Mouse (Mus musculus) limb, embryonic 14.5 days (tissue): ENCODE measurements around the gene Tph2. TPM values are rescaled to one million over a fixed set of nuclear protein-coding genes. Genes with fewer than 3 reads are reported as not detected.
"Not testable (repeated sequence)": the region's sequence is repeated elsewhere in the genome, so short reads cannot be mapped to it uniquely, and the experiment has no call there.

Source experiments
- ATAC-seq: fragments of 200-750 bp; cut with Nextera tagmentation; 2 replicates; pipeline ENCODE4 v1.8.0; 2017; ENCODE audit warnings: low read depth, moderate number of reproducible peaks, moderate TSS enrichment; ENCODE audit not compliant: low FRiP score
- DNase-seq: peaks from one replicate; pipeline ENCODE4 v3.0.0-alpha.2; 2015; ENCODE audit warnings: low spot score
- H3K27ac ChIP-seq: fragments of 300-500 bp; sonication (generic); replicated peaks from 2 replicates; pipeline ENCODE4 v1.5.1; 2014; ENCODE audit warnings: low read depth, mild to moderate bottlenecking, low read length, moderate library complexity, mixed read lengths
- H3K27me3 ChIP-seq: fragments of 300-500 bp; sonication (generic); 2 replicates; pipeline ENCODE4 v1.6.1; 2014; ENCODE audit warnings: low read length, mixed read lengths; ENCODE audit not compliant: control insufficient read depth, insufficient read depth
- H3K36me3 ChIP-seq: fragments of 300-500 bp; sonication (generic); 2 replicates; pipeline ENCODE4 v1.6.1; 2014; ENCODE audit warnings: mild to moderate bottlenecking, low read length, moderate library complexity, mixed read lengths; ENCODE audit not compliant: control insufficient read depth, insufficient read depth
- H3K4me1 ChIP-seq: fragments of 300-500 bp; sonication (generic); 2 replicates; pipeline ENCODE4 v1.6.1; 2014; ENCODE audit warnings: antibody characterized with exemption, low read length, mixed read lengths; ENCODE audit not compliant: control insufficient read depth, insufficient read depth
- H3K4me2 ChIP-seq: fragments of 300-500 bp; sonication (generic); replicated peaks from 2 replicates; pipeline ENCODE4 v1.6.1; 2014; ENCODE audit warnings: low read depth, mild to moderate bottlenecking, low read length, moderate library complexity; ENCODE audit not compliant: severe bottlenecking
- H3K4me3 ChIP-seq: fragments of 300-500 bp; sonication (generic); replicated peaks from 2 replicates; pipeline ENCODE4 v1.5.1; 2014; ENCODE audit warnings: low read length
- H3K9ac ChIP-seq: fragments of 300-500 bp; sonication (generic); 2 replicates; pipeline ENCODE4 v1.6.1; 2014; ENCODE audit warnings: mild to moderate bottlenecking, low read depth, low read length, moderate library complexity; ENCODE audit not compliant: severe bottlenecking
- H3K9me3 ChIP-seq: fragments of 300-500 bp; sonication (generic); 2 replicates; pipeline ENCODE4 v1.6.1; 2016; ENCODE audit warnings: low read length; ENCODE audit not compliant: control insufficient read depth
- POLR2A ChIP-seq: fragments of 200-500 bp; IDR thresholded peaks from 2 replicates; pipeline ENCODE4 v1.8.0; 2012; ENCODE audit warnings: inconsistent platforms, mild to moderate bottlenecking, moderate library complexity, borderline replicate concordance; ENCODE audit not compliant: insufficient read depth, insufficient read length; ENCODE audit errors: extremely low read depth
- WGBS: fragments of 180-500 bp; shearing (Covaris S2); extraction: QIAGEN DNeasy Blood & Tissue Kit; methylation state at CpG from one replicate; pipeline ENCODE4 v1.1.7; 2014; 5-methylcytosine and 5-hydroxymethylcytosine counted together
- polyA plus RNA-seq, 2 experiments: library from polyadenylated mRNA; depleted of rRNA in 1 of 2; stranded (reverse) in 1 of 2; unstranded in 1 of 2; fragments of >200 nt; fragmentation: Nextera tagmentation in 1 of 2; extraction: Ambion mirVana in 1 of 2; gene quantifications; 2 replicates each; pipeline versions ENCODE4 v1.2.1 to v1.2.3; 2012 to 2014

Gene Tph2
- polyA plus RNA-seq, 2 experiments, result 0.03 TPM; not detected in 1

- no peak overlapping the region for H3K4me3 ChIP-seq
- no peaks in the 10 kb centered on the region for H3K27me3 ChIP-seq
- H3K27ac ChIP-seq, result no peak overlapping the region
- DNase-seq, result no peak
- ATAC-seq, result no peak
- 95% methylated on average over 11 of the region's 11 CpGs for WGBS
- no peak overlapping the region for H3K9ac ChIP-seq
- H3K36me3 ChIP-seq, result peaks cover 57% of the 10 kb centered on the region
- no peak overlapping the region for H3K4me2 ChIP-seq
- H3K4me1 ChIP-seq, result no peaks in the 10 kb centered on the region
- no peaks in the 10 kb centered on the region for H3K9me3 ChIP-seq
- no peak for TF ChIP-seq POLR2A
These were observed 28.2 kb upstream of the Tph2 start for GRCm38 (mm10) chr10:115212916-115213580.

- WGBS, result 85% methylated on average over 3 of the region's 3 CpGs
- Histone ChIP-seq H3K27ac (no peak overlapping the region), H3K9me3 (no peaks in the 10 kb centered on the region), H3K9ac (no peak overlapping the region), H3K4me1 (no peaks in the 10 kb centered on the region), H3K4me2 (no peak overlapping the region), H3K36me3 (peaks cover 64% of the 10 kb centered on the region), H3K4me3 (no peak overlapping the region), H3K27me3 (no peaks in the 10 kb centered on the region)
- DNase-seq (no peak), ATAC-seq (no peak)
- TF ChIP-seq POLR2A, result no peak
These were observed 21.0 kb upstream of the Tph2 start for GRCm38 (mm10) chr10:115205825-115206224.

- DNase-seq (no peak), ATAC-seq (no peak)
- no peaks in the 10 kb centered on the region for H3K27me3 ChIP-seq
- H3K9ac ChIP-seq, result no peak overlapping the region
- no peak overlapping the region for H3K27ac ChIP-seq
- no peak overlapping the region for H3K4me3 ChIP-seq
- WGBS, result 80% methylated on average over 1 of the region's 1 CpGs
- H3K36me3 ChIP-seq, result peaks cover 63% of the 10 kb centered on the region
- TF ChIP-seq POLR2A, result no peak
- H3K4me2 ChIP-seq, result no peak overlapping the region
- H3K9me3 ChIP-seq, result no peaks in the 10 kb centered on the region
- H3K4me1 ChIP-seq, result no peaks in the 10 kb centered on the region
These were observed 20.5 kb upstream of the Tph2 start for GRCm38 (mm10) chr10:115205284-115205683.

GRCm38 (mm10) chr10:115191214-115191613, 6.4 kb upstream of the Tph2 start:
- H3K9ac ChIP-seq, result no peak overlapping the region
- DNase-seq (no peak), ATAC-seq (no peak)
- 72% methylated on average over 7 of the region's 7 CpGs for WGBS
- H3K27ac ChIP-seq, result no peak overlapping the region
- no peaks in the 10 kb centered on the region for H3K36me3 ChIP-seq
- H3K27me3 ChIP-seq, result no peaks in the 10 kb centered on the region
- no peaks in the 10 kb centered on the region for H3K9me3 ChIP-seq
- no peak for TF ChIP-seq POLR2A
- no peaks in the 10 kb centered on the region for H3K4me1 ChIP-seq
- H3K4me2 ChIP-seq, result no peak overlapping the region
- H3K4me3 ChIP-seq, result no peak overlapping the region

- DNase-seq (no peak), ATAC-seq (no peak)
- no peak overlapping the region for H3K27ac ChIP-seq
- H3K9me3 ChIP-seq, result no peaks in the 10 kb centered on the region
- no peaks in the 10 kb centered on the region for H3K4me1 ChIP-seq
- no peaks in the 10 kb centered on the region for H3K36me3 ChIP-seq
- H3K4me2 ChIP-seq, result no peak overlapping the region
- no peaks in the 10 kb centered on the region for H3K27me3 ChIP-seq
- H3K9ac ChIP-seq, result no peak overlapping the region
- H3K4me3 ChIP-seq, result no peak overlapping the region
- TF ChIP-seq POLR2A, result no peak
- WGBS, result 80% methylated on average over 1 of the region's 1 CpGs
These were observed 2.6 kb upstream of the Tph2 start for GRCm38 (mm10) chr10:115187390-115187789.

GRCm38 (mm10) chr10:115181034-115181433, 3.8 kb downstream of the Tph2 start:
- WGBS, result 69% methylated on average over 3 of the region's 3 CpGs
- no peak overlapping the region for H3K4me3 ChIP-seq
- no peak overlapping the region for H3K27ac ChIP-seq
- H3K9me3 ChIP-seq, result no peaks in the 10 kb centered on the region
- no peak overlapping the region for H3K4me2 ChIP-seq
- TF ChIP-seq POLR2A, result no peak
- no peaks in the 10 kb centered on the region for H3K27me3 ChIP-seq
- no peaks in the 10 kb centered on the region for H3K4me1 ChIP-seq
- no peak for ATAC-seq
- no peaks in the 10 kb centered on the region for H3K36me3 ChIP-seq
- no peak overlapping the region for H3K9ac ChIP-seq
- no peak for DNase-seq

GRCm38 (mm10) chr10:115178019-115178418, 6.8 kb downstream of the Tph2 start:
- H3K9ac ChIP-seq, H3K36me3 ChIP-seq, H3K4me2 ChIP-seq, H3K27me3 ChIP-seq, H3K4me3 ChIP-seq, ATAC-seq, DNase-seq, H3K9me3 ChIP-seq, H3K27ac ChIP-seq, H3K4me1 ChIP-seq: not testable (repeated sequence)
- WGBS, result 60% methylated on average over 6 of the region's 6 CpGs
